Mouse (Mus musculus): Measurements from ENCODE around the gene Tyk2.

DNA sequence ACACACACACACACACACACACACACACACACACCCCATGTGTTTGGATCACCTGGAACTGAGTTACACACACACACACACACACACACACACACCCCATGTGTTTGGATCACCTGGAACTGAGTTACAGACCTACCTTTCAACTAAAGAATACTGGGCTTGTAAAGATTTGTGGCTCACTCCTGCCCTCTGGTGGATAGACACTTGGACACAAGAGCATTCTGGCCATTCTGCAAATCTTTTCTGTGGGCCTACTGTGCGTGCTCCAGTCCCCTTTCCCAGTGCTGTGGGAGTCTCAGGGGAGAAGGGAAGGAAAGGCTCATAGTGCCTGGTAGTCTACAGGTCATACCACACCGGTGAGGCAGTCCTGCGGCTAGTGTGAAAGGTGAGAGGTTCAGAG is 6.2 kb upstream of the Tyk2 start:
- TF ChIP-seq CTCF (IDR thresholded peaks at IDR 0.05; ENCODE audit: low read depth, low read length): peak; percentile 44
- TF ChIP-seq POLR2A (IDR thresholded peaks at IDR 0.05; ENCODE audit: insufficient read depth, low read length): no peak

Data from ES-Bruce4 (cell line).